Mouse (Mus musculus): ENCODE data around the gene Map1s. TPM values are rescaled to one million over a fixed set of nuclear protein-coding genes. Genes with fewer than 3 reads are reported as not detected.

Gene Map1s
- 52.8 and 57.8 TPM in 2 replicates for polyA plus RNA-seq (2015; fragmentation: Nextera tagmentation; extraction: Ambion mirVana)

DNA sequence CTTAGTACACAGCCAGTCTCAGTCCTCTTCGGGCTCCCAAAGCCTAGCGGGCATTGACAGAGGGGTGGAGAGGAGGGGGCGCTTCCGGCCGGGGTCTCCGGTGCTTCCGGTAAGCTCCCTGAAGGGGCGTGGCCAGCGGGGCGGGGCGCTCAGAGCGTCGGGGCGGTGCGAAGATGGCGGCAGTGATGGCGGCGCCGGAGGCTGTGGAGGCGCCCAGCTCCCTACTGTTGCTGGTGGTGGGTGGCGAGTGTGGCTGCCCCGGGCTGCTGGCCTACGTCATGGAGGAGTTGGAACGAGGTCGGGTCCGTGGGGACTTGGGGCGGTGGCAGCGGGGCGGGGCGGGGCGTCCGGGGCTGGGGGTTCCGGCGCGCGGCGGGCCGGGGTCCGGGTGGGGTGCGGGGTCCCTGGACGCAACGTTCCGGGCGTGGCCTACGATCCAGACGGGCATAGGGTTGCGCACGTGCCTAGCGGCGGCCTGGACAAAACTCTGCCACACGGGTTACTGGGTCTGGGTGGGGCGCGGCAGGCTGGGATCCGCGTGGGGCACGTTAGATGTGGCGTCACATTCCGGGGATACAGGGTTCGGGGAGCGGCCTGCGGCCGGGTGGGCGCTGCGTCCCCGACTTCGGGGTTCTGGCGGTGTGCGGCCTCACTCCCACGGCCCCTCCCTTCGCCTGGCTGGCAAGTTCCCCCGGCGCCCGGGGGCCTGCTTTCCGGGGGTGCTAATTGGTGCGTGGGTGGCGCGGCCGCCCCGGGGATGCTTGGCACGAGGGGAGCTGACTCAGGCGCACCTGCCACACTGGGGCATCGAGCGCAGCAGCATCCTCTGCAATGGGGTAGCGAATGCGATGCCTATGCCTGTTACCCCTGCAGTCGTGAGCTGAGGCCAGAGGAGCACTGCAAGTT lies at the start of gene Map1s:
Map1s (plus strand) TSS at position 102 of the 906 bp plus-strand sequence.
- peak; percentile 94 for ATAC-seq (ENCODE audit: low FRiP score, low read depth)
- Histone ChIP-seq H3K27ac (peak within 1 kb of the TSS; percentile 93), H3K9ac (peak within 1 kb of the TSS; percentile 92), H3K9me3 (no peaks in the 10 kb centered on the region), H3K4me3 (peak within 1 kb of the TSS; percentile 90), H3K4me2 (replicated peaks) (peak within 1 kb of the TSS; percentile 93), H3K27me3 (0 out of 2 replicates have a peak, but pooled peaks cover 6% of the 10 kb centered on the region), H3K4me1 (peaks cover 20% of the 10 kb centered on the region), H3K36me3 (peaks cover 12% of the 10 kb centered on the region)
- under 1% methylated on average over 82 of the region's 86 CpGs for WGBS

DNA sequence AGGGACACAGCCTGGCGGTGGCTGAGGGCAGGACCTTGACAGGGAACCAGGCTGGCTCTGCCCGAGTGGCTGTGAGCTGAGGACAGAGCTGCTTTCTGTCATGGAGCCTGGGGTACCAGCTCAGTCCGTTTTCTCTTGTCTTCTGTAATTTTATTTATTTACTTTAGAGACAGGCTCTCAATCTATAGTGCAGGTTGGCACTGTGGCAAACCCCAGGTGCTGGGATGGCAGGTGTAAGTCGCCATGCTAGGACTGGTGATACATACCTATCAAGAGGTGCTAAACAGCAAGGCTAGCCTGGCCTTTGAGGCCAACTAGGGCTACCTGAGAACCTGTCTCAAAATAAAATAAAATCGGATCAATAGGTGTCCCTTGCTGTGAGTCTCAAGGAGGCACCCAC lies 49.7 kb upstream of the Map1s start:
- Histone ChIP-seq H3K4me1 (peaks cover 40% of the 10 kb centered on the region), H3K27ac (no peak overlapping the region), H3K9me3 (no peaks in the 10 kb centered on the region), H3K36me3 (peaks cover 6% of the 10 kb centered on the region; the same call in 1 of the 2 replicates), H3K4me2 (replicated peaks) (peak overlapping the region; percentile 85), H3K9ac (no peak overlapping the region; the same call in 1 of the 2 replicates), H3K27me3 (no peaks in the 10 kb centered on the region), H3K4me3 (peak overlapping the region; percentile 54; the same call in 1 of the 2 replicates)
- 64% methylated on average over 5 of the region's 5 CpGs for WGBS
- ATAC-seq (ENCODE audit: low FRiP score, low read depth): no peak

DNA sequence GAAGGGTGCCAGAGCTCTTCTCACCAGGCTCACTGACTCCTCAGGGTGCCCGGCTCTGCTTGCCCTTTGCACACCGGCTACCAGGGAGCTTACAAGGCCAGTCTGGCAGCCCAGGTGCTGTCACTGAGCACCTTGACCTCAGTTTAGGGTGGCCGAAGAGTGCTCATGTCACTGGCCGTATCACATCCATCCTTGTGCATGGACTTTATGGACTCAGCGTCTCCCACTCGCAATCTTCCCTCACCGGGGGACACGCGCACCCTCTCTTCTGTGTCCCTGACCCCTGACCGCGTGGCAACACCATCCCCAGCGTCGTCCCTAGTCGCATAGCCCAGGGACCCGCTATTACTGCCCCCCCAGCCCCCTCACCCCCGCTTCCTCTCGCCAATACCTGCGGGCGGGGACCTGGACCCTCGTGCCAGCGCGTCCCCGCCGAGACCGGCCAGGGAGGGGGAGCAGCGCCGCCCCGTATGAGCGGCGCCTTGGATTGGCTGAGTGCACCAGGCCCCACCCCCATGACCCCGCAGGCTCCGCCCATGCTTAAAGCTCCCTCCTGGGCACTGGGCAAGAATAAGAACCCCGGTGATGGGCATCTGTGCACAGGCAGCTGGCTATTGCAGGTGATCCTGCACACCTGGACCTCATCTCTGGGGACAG lies 49.1 kb upstream of the Map1s start:
- H3K9ac ChIP-seq: peak overlapping the region; percentile 73
- H3K4me3 ChIP-seq: peak overlapping the region; percentile 54
- peaks cover 5% of the 10 kb centered on the region for H3K27me3 ChIP-seq
- WGBS: 7% methylated on average over 33 of the region's 33 CpGs
- H3K4me1 ChIP-seq: peaks cover 36% of the 10 kb centered on the region
- no peak overlapping the region for H3K27ac ChIP-seq
- peaks cover 6% of the 10 kb centered on the region; the same call in 1 of the 2 replicates for H3K36me3 ChIP-seq
- H3K9me3 ChIP-seq: no peaks in the 10 kb centered on the region
- H3K4me2 ChIP-seq (replicated peaks): peak overlapping the region; percentile 85
- peak; percentile 72 for ATAC-seq (ENCODE audit: low FRiP score, low read depth)

DNA sequence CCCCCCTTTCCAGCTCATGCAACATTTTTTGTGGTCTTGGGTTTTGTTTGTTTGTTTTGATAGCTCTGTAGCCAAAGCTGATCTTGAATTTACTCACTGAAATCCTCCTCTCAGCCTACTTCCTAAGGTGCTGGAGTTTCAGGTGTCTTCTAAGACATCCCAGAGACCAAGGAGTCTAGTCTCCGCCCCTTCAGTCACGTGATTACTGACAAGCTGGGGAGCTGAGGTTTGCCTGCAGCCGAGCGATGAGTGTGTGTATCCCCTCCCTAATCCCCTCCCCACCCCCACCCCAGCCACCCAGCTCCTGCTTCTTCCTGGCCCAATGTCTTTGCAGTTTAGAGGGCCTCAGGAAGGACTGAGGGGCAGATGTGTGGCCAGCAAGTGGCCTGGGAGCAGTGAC lies 48.2 kb upstream of the Map1s start:
- Histone ChIP-seq H3K4me2 (replicated peaks) (peak overlapping the region; percentile 85), H3K4me3 (peak overlapping the region; percentile 54), H3K27ac (peak overlapping the region; percentile 39; the same call in 1 of the 2 replicates), H3K4me1 (peaks cover 31% of the 10 kb centered on the region), H3K27me3 (peaks cover 14% of the 10 kb centered on the region), H3K9me3 (no peaks in the 10 kb centered on the region), H3K9ac (0 out of 2 replicates have a peak overlapping the region, but pooled peaks have one; percentile 73), H3K36me3 (peaks cover 4% of the 10 kb centered on the region; the same call in 1 of the 2 replicates)
- no peak for ATAC-seq (ENCODE audit: low FRiP score, low read depth)
- WGBS: 14% methylated on average over 4 of the region's 4 CpGs

DNA sequence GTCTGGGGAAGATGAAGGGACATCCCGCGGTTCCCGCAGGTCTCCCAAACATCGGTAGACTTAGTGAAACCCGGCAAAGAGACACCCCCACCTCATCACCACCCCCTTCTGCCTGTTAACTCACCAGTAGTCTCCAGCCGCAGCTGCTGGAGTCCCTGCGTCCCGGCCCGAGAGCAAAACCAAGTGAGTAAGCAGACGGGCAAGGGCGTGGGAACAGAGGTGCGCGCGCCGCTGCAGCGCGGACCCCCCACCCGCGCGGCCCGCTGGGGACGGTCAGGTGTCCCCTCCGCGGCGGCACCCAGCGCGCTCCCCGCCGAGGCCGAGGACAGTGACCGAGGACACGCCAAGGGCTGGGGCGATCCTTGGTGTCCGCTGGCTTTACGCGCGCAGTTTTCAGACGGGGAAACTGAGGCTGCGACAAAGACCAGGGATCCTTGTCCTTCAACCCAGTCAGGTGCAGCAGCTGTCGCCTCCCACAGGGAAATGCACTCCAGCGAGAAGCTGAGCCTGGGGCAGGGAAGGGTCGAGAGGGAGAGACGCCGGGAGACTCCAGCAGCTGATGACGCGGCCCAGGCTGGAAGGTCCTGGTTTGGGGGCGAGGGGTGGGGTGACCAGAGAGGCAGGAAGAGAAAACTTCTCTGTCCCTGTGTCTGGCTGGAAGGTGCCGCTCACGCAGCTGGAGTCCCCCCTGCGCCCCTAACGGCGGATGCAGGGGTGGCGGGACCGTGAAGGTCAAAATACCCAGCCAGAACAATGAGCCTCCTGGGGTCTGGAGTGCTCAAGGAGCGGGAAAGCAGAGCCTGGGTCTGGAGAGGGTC lies 42.7 kb upstream of the Map1s start, which contains the start of gene Kcnn1:
Kcnn1 (minus strand) TSS at position 435 of the 818 bp plus-strand sequence.
- Histone ChIP-seq H3K9ac (peak within 1 kb of the TSS; percentile 70), H3K4me1 (peaks cover 43% of the 10 kb centered on the region), H3K27me3 (peaks cover 31% of the 10 kb centered on the region), H3K9me3 (no peaks in the 10 kb centered on the region), H3K4me2 (replicated peaks) (peak within 1 kb of the TSS; percentile 96), H3K27ac (no peak within 1 kb of the TSS), H3K36me3 (peaks cover 4% of the 10 kb centered on the region), H3K4me3 (peak within 1 kb of the TSS; percentile 51)
- WGBS: under 1% methylated on average over 55 of the region's 55 CpGs
- ATAC-seq (ENCODE audit: low FRiP score, low read depth): no peak

DNA sequence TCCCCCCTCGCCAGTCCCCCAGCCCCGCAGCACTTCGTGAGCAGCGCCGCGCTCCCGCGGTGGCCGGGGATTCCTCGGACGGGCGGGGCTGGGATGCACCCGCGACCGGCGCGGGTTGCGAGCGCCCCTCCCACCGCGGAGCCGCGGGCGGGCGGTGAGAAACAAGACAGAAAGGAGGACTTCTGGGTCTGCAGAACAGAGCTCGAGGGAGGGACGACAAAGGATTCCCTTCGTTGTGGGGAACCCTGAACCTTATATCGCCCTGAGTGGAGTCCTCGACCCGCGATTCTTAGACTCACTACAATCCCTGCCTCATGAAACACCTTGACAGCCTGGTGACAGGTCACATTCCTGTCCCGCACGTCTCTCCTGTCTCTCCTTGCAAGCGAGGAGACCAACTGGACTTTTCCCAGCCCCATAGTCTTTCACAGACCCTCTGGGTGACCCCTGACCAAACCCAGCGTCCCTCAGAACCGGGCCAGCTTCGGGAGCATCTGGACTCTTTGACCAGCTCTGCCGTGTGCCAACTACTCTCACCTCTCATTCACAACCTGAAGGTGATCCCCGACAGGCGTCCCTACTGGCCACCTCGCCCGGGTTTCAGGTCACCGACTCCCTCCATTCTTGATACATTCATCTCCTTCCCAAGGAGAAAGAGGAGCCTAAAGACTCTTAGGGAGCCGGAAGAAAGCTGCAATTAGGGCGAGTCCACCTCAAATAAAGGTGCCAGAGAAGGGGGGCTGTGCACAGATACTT lies 41.6 kb upstream of the Map1s start:
- H3K9ac ChIP-seq: peak overlapping the region; percentile 70
- H3K9me3 ChIP-seq: no peaks in the 10 kb centered on the region
- peaks cover 48% of the 10 kb centered on the region for H3K4me1 ChIP-seq
- peak overlapping the region; percentile 96 for H3K4me2 ChIP-seq (replicated peaks)
- peaks cover 31% of the 10 kb centered on the region for H3K27me3 ChIP-seq
- under 1% methylated on average over 46 of the region's 46 CpGs for WGBS
- no peak for ATAC-seq (ENCODE audit: low FRiP score, low read depth)
- 0 out of 2 replicates have a peak overlapping the region, but pooled peaks have one; percentile 70 for H3K27ac ChIP-seq
- peak overlapping the region; percentile 51 for H3K4me3 ChIP-seq
- peaks cover 12% of the 10 kb centered on the region for H3K36me3 ChIP-seq

DNA sequence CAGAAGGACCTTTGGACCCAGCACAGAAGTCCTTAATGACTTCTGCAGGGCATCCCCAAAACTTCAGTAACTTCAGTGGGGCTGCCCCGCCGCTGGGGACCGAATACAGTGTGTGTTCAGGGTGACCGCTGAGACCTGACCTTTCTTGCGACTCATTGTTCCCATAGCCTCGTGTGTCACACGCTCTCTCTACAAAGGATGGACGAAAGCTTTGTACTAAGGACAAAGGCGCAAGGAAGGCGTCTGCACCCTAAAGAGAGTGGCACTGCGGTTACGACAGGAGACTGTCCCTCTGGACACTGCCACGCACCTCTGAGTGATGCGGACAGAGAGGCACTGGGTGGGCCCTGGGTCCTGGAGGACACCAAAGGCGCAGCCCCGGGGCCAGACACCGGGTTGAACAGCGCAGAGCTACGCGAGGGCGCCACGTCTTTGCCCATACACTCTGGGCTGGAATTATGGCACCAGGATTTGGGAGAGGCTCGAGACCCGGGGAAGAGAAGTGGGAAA lies 41.0 kb upstream of the Map1s start:
- H3K27ac ChIP-seq: peak overlapping the region; percentile 70
- peak overlapping the region; percentile 96 for H3K4me2 ChIP-seq (replicated peaks)
- peaks cover 12% of the 10 kb centered on the region for H3K36me3 ChIP-seq
- H3K4me3 ChIP-seq: peak overlapping the region; percentile 51
- ATAC-seq (ENCODE audit: low FRiP score, low read depth): peak; percentile 4
- no peaks in the 10 kb centered on the region for H3K9me3 ChIP-seq
- H3K27me3 ChIP-seq: peaks cover 31% of the 10 kb centered on the region
- peaks cover 51% of the 10 kb centered on the region for H3K4me1 ChIP-seq
- 3% methylated on average over 24 of the region's 24 CpGs for WGBS
- H3K9ac ChIP-seq: peak overlapping the region; percentile 70

DNA sequence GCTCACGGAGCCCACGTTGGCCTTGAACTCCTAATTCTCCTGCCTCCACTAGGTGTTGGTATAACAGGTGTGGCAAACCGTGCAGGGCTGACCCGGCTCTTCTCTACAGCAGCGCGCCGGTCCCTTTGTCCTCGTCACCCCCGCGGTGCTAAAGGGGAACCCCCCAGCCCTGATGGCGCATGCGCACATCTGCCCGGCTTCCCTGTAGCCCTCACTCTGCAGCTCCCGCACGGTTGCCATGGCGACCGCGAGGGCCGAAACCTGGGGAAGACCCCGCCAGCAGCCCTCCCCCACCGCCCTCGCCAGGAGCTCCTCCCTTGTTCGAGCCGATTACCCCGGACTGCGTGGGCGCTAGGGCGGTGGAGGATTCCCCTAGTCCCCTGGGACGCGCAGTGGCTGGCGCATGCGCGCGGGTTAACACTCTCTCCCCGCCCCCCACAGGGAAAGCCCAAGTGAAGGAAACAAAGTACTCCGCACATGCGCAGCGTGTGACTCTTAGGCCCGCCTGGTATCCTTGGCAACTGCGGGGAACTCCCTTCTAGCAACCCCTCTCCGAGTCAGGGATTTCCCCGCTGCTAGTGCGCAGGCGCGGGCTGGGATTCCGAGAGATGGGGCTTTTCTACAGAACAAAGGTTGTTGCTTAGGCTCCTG lies 40.3 kb upstream of the Map1s start:
- Histone ChIP-seq H3K27me3 (peaks cover 31% of the 10 kb centered on the region), H3K9me3 (no peaks in the 10 kb centered on the region), H3K4me1 (peaks cover 51% of the 10 kb centered on the region), H3K9ac (peak overlapping the region; percentile 70), H3K4me3 (peak overlapping the region; percentile 51), H3K36me3 (peaks cover 12% of the 10 kb centered on the region), H3K4me2 (replicated peaks) (peak overlapping the region; percentile 96), H3K27ac (peak overlapping the region; percentile 84)
- ATAC-seq (ENCODE audit: low FRiP score, low read depth): peak; percentile 92
- under 1% methylated on average over 46 of the region's 46 CpGs for WGBS

DNA sequence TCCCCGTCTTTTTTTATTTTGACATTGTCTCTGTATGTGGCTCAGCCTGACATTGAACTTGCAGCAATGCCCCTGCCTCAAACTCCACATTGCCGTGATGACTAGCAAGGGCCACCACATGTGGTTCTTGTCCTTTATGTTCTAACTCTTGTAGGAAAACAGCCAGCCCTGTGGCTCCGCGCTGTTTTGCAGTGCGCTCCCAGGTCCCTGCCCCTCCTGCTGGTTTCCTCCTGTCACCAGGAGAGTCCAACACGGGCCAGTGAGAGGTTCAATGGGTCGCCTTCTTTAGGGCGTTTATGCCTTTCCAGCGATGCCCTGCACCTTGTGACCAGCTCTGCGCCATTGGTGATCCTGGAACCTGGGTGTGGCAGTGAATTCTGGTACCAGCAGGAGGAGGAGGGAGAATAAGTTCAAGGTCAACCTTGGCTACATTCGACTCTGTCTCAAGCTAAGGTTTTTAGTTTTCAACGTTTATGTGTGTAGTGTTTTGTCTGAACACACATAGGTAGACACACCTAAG lies 39.7 kb upstream of the Map1s start:
- peaks cover 12% of the 10 kb centered on the region for H3K36me3 ChIP-seq
- peak overlapping the region; percentile 51 for H3K4me3 ChIP-seq
- H3K4me2 ChIP-seq (replicated peaks): peak overlapping the region; percentile 96
- H3K27me3 ChIP-seq: peaks cover 31% of the 10 kb centered on the region
- H3K27ac ChIP-seq: peak overlapping the region; percentile 84
- H3K4me1 ChIP-seq: peaks cover 51% of the 10 kb centered on the region
- WGBS: 7% methylated on average over 12 of the region's 12 CpGs
- H3K9me3 ChIP-seq: no peaks in the 10 kb centered on the region
- peak overlapping the region; percentile 59 for H3K9ac ChIP-seq
- peak; percentile 13; the same call in 1 of the 2 replicates for ATAC-seq (ENCODE audit: low FRiP score, low read depth)

DNA sequence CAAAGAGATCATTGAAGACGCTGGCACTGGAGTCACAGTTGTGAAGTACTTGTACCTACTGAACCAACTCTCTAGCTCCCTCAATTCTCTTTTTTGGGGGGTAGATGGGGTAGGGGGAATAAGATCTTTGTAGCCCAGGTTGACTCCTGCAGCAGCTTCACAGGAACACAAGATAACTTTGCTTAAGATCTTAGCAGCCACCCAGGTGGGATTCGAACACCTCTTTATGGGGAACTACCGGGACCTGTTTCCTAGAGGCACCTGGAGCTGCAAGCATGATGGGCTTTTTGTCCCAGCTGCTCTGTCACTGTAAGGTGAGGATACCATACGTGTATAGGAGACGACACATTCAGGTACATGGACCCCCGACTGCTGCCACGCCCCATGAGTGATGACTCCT lies 39.2 kb upstream of the Map1s start:
- Histone ChIP-seq H3K9ac (no peak overlapping the region; the same call in 1 of the 2 replicates), H3K27me3 (peaks cover 26% of the 10 kb centered on the region), H3K4me1 (peaks cover 52% of the 10 kb centered on the region), H3K9me3 (no peaks in the 10 kb centered on the region), H3K27ac (no peak overlapping the region), H3K4me3 (no peak overlapping the region), H3K36me3 (peaks cover 12% of the 10 kb centered on the region), H3K4me2 (replicated peaks) (peak overlapping the region; percentile 96; the same call in 1 of the 2 replicates)
- ATAC-seq (ENCODE audit: low FRiP score, low read depth): no peak
- 84% methylated on average over 7 of the region's 7 CpGs for whole genome bisulfite sequencing
